Mouse (Mus musculus): ENCODE measurements around the gene Hba-a2.

DNA sequence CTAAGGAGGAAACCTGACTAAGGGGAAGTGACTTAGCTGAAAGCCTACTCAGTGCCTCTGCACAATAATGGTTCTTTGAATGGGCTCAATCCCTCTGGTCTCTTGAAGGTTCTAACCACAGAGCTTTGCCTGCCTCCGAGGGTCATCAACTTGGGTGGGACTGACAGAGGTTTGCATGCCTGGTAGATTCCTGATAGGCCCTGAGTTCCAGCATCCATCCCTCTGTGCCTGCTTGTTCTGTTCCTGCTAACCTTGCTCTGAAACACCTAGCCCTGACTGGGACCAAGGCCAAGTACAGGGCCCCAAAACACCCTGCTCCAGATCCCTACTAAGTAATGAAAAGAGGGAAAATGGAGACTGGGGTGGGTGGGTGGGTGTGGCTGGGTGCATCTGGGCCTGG, 7.2 kb downstream of the Hba-a2 start:
- TF ChIP-seq CTCF (IDR thresholded peaks at IDR 0.05; ENCODE audit: low read depth) = no peak
- TF ChIP-seq EP300 (IDR thresholded peaks at IDR 0.05; ENCODE audit: low read depth) = no peak

All from heart, postnatal 0 days (tissue).